Mouse (Mus musculus) megakaryocyte, embryonic 14.5 days (primary cell): ENCODE measurements around the gene Smpx.

Experiments
- FLI1 ChIP-seq: IDR thresholded peaks from 2 replicates; pipeline ENCODE4 v1.6.1; 2012; ENCODE audit warnings: low read length, inconsistent platforms, mixed read lengths
- GATA1 ChIP-seq: IDR thresholded peaks from 3 replicates; pipeline ENCODE4 v1.6.1; 2012; ENCODE audit warnings: mixed read lengths, low read length, inconsistent platforms, borderline replicate concordance

- TF ChIP-seq FLI1, result no peak
- TF ChIP-seq GATA1, result no peak
Measured at GRCm38 (mm10) chrX:157747815-157748544, 49.3 kb downstream of the Smpx start.
